Mouse (Mus musculus) frontal cortex, postnatal 14 days (tissue): ENCODE results near the gene Tshz2.
"Not testable (repeated sequence)": the region's sequence is repeated elsewhere in the genome, so short reads cannot be mapped to it uniquely, and the experiment has no call there.

Source experiments
- DNase-seq, 2 experiments: peaks; one replicate each; pipeline ENCODE4 v3.0.0; 2022; ENCODE audit warnings: low spot score in 2 of 2

Tshz2 gene

GRCm38 (mm10) chr2:169632338-169633151, at the start of gene Tshz2:
Gene Tshz2 (plus strand): TSS chr2:169633013.
- peak in 1 of 2 experiments; percentile 10 for DNase-seq

GRCm38 (mm10) chr2:169583476-169583875, 49.3 kb upstream of the Tshz2 start:
- DNase-seq: no peak

- DNase-seq: no peak
These were observed 47.9 kb upstream of the Tshz2 start for GRCm38 (mm10) chr2:169584745-169585456.

- DNase-seq: no peak
These were observed 47.1 kb upstream of the Tshz2 start for GRCm38 (mm10) chr2:169585631-169586285.

- no peak for DNase-seq
These were observed 46.1 kb upstream of the Tshz2 start for GRCm38 (mm10) chr2:169586688-169587087.

GRCm38 (mm10) chr2:169587645-169588044, 45.2 kb upstream of the Tshz2 start, which contains the start of gene Gm11011:
Gene Gm11011 (minus strand): TSS chr2:169587745.
- DNase-seq: not testable (repeated sequence)

GRCm38 (mm10) chr2:169589697-169590096, 43.1 kb upstream of the Tshz2 start:
- no peak for DNase-seq

- no peak for DNase-seq
These were observed 42.4 kb upstream of the Tshz2 start for GRCm38 (mm10) chr2:169590412-169590811.

- DNase-seq: no peak
These were observed 39.1 kb upstream of the Tshz2 start for GRCm38 (mm10) chr2:169593742-169594141.

- DNase-seq: no peak
These were observed 35.5 kb upstream of the Tshz2 start for GRCm38 (mm10) chr2:169597357-169597756.

- no peak for DNase-seq
These were observed 34.8 kb upstream of the Tshz2 start for GRCm38 (mm10) chr2:169597971-169598370.

- no peak for DNase-seq
These were observed 33.2 kb upstream of the Tshz2 start for GRCm38 (mm10) chr2:169599591-169599990.

- DNase-seq: peak; percentile 18 to 29
These were observed 32.6 kb upstream of the Tshz2 start for GRCm38 (mm10) chr2:169600163-169600562.

- DNase-seq: no peak
These were observed 25.7 kb upstream of the Tshz2 start for GRCm38 (mm10) chr2:169606901-169607678.

- DNase-seq: no peak
These were observed 25.0 kb upstream of the Tshz2 start for GRCm38 (mm10) chr2:169607787-169608186.

- DNase-seq: no peak
These were observed 22.9 kb upstream of the Tshz2 start for GRCm38 (mm10) chr2:169609956-169610355.

- no peak for DNase-seq
These were observed 21.9 kb upstream of the Tshz2 start for GRCm38 (mm10) chr2:169610882-169611281.

- no peak for DNase-seq
These were observed 21.3 kb upstream of the Tshz2 start for GRCm38 (mm10) chr2:169611557-169611956.

- no peak for DNase-seq
These were observed 18.1 kb upstream of the Tshz2 start for GRCm38 (mm10) chr2:169614683-169615082.

- no peak for DNase-seq
These were observed 16.8 kb upstream of the Tshz2 start for GRCm38 (mm10) chr2:169615998-169616397.

- no peak for DNase-seq
These were observed 11.6 kb upstream of the Tshz2 start for GRCm38 (mm10) chr2:169621201-169621710.
